Mouse (Mus musculus) E14TG2a.4 (cell line): Measurements from ENCODE around the gene Gcnt2.

ENCODE experiments used
- CTCF ChIP-seq: conservative IDR thresholded peaks from 2 replicates; pipeline ENCODE4 v1.5.1; 2014; ENCODE audit warnings: low read length
- NANOG ChIP-seq: IDR thresholded peaks from 2 replicates; pipeline ENCODE4 v1.6.1; 2014; ENCODE audit warnings: borderline replicate concordance, low read length, mixed read lengths

- TF ChIP-seq CTCF: no peak
- no peak for TF ChIP-seq NANOG
These were observed 79.2 kb downstream of the Gcnt2 start for GRCm38 (mm10) chr13:40938485-40939357.
